Mouse (Mus musculus) heart, embryonic 14.5 days (tissue): ENCODE data around the gene Rasgrp2. TPM values are rescaled to one million over a fixed set of nuclear protein-coding genes. Genes with fewer than 3 reads are reported as not detected.

Source experiments
- ATAC-seq: fragments of 200-750 bp; cut with Nextera tagmentation; 2 replicates; pipeline ENCODE4 v1.8.0; 2017; ENCODE audit warnings: low read depth, moderate TSS enrichment; ENCODE audit not compliant: insufficient number of reproducible peaks, insufficient read depth, low FRiP score
- H3K27ac ChIP-seq, 2 experiments: fragments of 200-500 bp in 1 of 2; fragments of 300-500 bp in 1 of 2; sonication (generic) in 1 of 2; replicated peaks in 1 of 2; 2 replicates each; pipeline ENCODE4 v1.5.1; 2012 to 2014; ENCODE audit warnings: low read depth in 2 of 2, low read length in 2 of 2, control low read depth in 1 of 2, mild to moderate bottlenecking in 1 of 2, mixed read lengths in 1 of 2; ENCODE audit not compliant: control insufficient read depth in 1 of 2, insufficient read depth in 1 of 2
- H3K27me3 ChIP-seq: fragments of 300-500 bp; sonication (generic); 2 replicates; pipeline ENCODE4 v1.6.1; 2014; ENCODE audit warnings: mild to moderate bottlenecking, low read length, control low read depth; ENCODE audit not compliant: control insufficient read depth, insufficient read depth
- H3K36me3 ChIP-seq: fragments of 300-500 bp; sonication (generic); 2 replicates; pipeline ENCODE4 v1.6.1; 2014; ENCODE audit warnings: mild to moderate bottlenecking, control low read depth, low read length, mixed read lengths; ENCODE audit not compliant: control insufficient read depth, insufficient read depth
- H3K4me1 ChIP-seq, 2 experiments: fragments of 200-500 bp in 1 of 2; fragments of 300-500 bp in 1 of 2; sonication (generic) in 1 of 2; 2 replicates each; pipeline ENCODE4 v1.6.1; 2012 to 2014; ENCODE audit warnings: low read length in 2 of 2, control low read depth in 1 of 2, mixed read lengths in 1 of 2; ENCODE audit not compliant: control insufficient read depth in 2 of 2, insufficient read depth in 2 of 2
- H3K4me2 ChIP-seq: fragments of 300-500 bp; sonication (generic); 2 replicates; pipeline ENCODE4 v1.6.1; 2014; ENCODE audit warnings: mild to moderate bottlenecking, low read length
- H3K4me3 ChIP-seq, 2 experiments: fragments of 200-500 bp in 1 of 2; fragments of 300-500 bp in 1 of 2; sonication (generic) in 1 of 2; 2 replicates each; pipeline ENCODE4 v1.5.1; 2012 to 2014; ENCODE audit warnings: low read length in 2 of 2, mild to moderate bottlenecking in 2 of 2, control low read depth in 1 of 2, low read depth in 1 of 2, moderate library complexity in 1 of 2; ENCODE audit not compliant: control insufficient read depth in 1 of 2, insufficient read depth in 1 of 2
- H3K9ac ChIP-seq: fragments of 300-500 bp; sonication (generic); 2 replicates; pipeline ENCODE4 v1.6.1; 2014; ENCODE audit warnings: mild to moderate bottlenecking, low read length
- H3K9me3 ChIP-seq: fragments of 300-500 bp; sonication (generic); 2 replicates; pipeline ENCODE4 v1.6.1; 2016; ENCODE audit warnings: low read length, control low read depth; ENCODE audit not compliant: control insufficient read depth
- WGBS: fragments of 180-500 bp; shearing (Covaris S2); extraction: QIAGEN DNeasy Blood & Tissue Kit; methylation state at CpG from one replicate; pipeline ENCODE4 v1.1.7; 2014; 5-methylcytosine and 5-hydroxymethylcytosine counted together
- polyA plus RNA-seq: library from polyadenylated mRNA; unstranded; fragments of >200 nt; fragmentation: Nextera tagmentation; extraction: Ambion mirVana; gene quantifications from 2 replicates; pipeline ENCODE4 v1.2.1, GENCODE M21; 2014

Gene Rasgrp2
- polyA plus RNA-seq, 1 experiment from 2014 or later = 44.8 TPM

DNA sequence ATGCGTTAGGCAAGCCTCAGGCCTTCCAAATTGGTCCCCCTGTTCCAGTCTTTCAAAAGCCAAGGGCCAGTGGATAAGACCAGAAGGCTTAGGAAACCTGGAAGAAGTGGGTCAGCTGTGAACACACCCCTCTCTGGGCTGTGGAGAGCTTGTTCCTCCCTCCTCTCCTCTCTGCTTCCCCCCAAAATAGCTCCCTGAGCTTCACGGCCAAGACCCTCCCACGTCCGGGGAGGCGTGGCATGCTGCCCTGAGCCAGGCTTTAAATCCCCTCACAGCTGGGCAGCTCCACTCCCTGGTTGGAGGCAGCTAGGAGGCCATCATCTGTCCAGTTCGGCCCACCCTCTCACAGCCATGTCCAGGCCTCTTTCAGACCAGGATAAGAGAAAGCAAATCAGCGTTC, 15.0 kb upstream of the Rasgrp2 start, which contains the start of gene Pygm:
Gene Pygm, plus strand, starts transcription at position 272 of the 400 bp plus-strand sequence.
- Histone ChIP-seq H3K9ac (peak within 1 kb of the TSS; percentile 80), H3K36me3 (peaks cover 37% of the 10 kb centered on the region), H3K9me3 (no peaks in the 10 kb centered on the region), H3K27me3 (no peaks in the 10 kb centered on the region), H3K27ac (peak within 1 kb of the TSS; percentile 89 to 94), H3K4me1 (peaks cover 30 to 45% of the 10 kb centered on the region in 2 experiments), H3K4me2 (peak within 1 kb of the TSS; percentile 83), H3K4me3 (peak within 1 kb of the TSS; percentile 48 to 49)
- WGBS = 2% methylated on average over 7 of the region's 7 CpGs
- ATAC-seq = peak; percentile 70

DNA sequence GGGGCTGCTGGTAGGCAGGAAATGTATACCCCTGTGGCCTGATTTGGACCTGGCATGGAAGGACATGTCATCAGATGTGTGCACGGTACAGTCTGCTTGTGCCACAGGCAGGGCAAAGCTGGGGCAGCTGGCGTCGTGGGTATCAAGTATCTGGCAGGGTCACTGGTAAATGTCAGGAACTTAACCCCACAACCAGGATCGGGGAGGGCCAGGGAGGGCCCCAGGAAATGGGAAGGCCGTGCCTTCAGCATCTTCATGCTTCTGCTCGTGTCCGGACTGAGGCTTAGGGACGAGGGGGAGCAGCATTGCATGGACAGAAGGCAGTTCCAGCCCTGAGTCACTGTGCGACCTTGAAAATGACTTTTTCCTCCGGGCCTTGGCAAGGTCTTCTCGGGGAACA, 14.2 kb upstream of the Rasgrp2 start:
- Histone ChIP-seq H3K4me2 (peak overlapping the region; percentile 83), H3K27ac (peak overlapping the region; percentile 89 to 94), H3K36me3 (peaks cover 38% of the 10 kb centered on the region), H3K27me3 (no peaks in the 10 kb centered on the region), H3K4me3 (peak overlapping the region; percentile 48 to 49), H3K9me3 (no peaks in the 10 kb centered on the region), H3K4me1 (peaks cover 30 to 52% of the 10 kb centered on the region in 2 experiments), H3K9ac (peak overlapping the region; percentile 80)
- ATAC-seq = no peak
- WGBS = 25% methylated on average over 11 of the region's 11 CpGs

DNA sequence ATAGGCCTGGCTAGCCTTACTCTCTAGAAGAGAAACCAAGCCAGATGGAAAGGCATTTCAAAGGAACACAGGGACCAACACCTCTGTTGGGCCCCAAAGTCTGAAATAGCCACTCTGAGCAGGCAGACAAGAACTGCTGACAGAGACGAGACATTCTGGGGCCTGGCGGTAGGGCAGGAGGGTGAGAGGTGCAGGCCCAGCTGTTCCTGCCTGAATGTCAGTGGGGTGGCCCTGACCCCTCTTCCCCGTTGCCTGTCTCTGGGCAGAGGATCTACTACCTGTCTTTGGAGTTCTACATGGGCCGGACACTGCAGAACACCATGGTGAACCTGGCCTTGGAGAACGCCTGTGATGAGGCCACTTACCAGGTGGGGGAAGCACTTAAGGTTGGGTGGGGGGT, 13.7 kb upstream of the Rasgrp2 start:
- Histone ChIP-seq H3K4me2 (peak overlapping the region; percentile 83), H3K4me1 (peaks cover 30 to 52% of the 10 kb centered on the region in 2 experiments), H3K9ac (peak overlapping the region; percentile 80), H3K4me3 (peak overlapping the region; percentile 48 to 49), H3K27me3 (no peaks in the 10 kb centered on the region), H3K27ac (peak overlapping the region; percentile 89 to 94), H3K9me3 (no peaks in the 10 kb centered on the region), H3K36me3 (peaks cover 43% of the 10 kb centered on the region)
- WGBS = 35% methylated on average over 5 of the region's 5 CpGs
- no peak for ATAC-seq

DNA sequence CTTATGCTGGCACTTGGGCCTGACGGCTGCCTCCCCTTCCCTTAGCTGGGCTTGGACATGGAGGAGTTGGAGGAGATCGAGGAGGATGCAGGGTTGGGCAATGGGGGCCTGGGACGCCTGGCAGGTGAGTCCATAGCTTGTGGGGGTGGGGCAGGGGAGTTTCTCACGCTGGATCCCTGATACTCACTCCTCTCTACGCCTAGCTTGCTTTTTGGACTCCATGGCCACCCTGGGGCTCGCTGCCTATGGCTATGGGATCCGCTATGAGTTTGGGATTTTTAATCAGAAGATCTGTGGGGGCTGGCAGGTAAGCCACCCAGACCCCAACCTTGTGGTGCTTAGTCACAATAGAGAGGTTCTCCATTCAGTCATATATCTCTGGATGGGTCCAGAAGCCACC, 13.3 kb upstream of the Rasgrp2 start:
- WGBS = 66% methylated on average over 7 of the region's 7 CpGs

DNA sequence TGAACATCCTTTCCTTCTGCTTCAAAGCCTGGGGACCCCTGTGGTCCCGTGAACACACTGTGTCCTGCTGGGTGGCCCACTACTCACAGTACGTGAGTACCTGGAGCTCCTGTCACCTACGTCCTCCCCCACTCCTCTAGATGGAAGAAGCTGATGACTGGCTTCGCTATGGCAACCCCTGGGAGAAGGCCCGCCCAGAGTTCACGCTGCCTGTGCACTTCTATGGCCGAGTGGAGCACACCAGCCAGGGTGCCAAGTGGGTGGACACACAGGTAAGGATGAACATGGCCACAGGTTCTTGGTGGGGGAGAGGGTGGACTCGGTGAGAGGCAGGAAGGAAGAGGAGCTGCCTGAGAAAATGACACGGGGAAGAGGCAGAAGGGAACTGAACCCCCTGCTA, 12.9 kb upstream of the Rasgrp2 start:
- no peak for ATAC-seq
- H3K9ac ChIP-seq = peak overlapping the region; percentile 80
- H3K4me1 ChIP-seq = peaks cover 30 to 52% of the 10 kb centered on the region in 2 experiments
- H3K9me3 ChIP-seq = no peaks in the 10 kb centered on the region
- H3K4me3 ChIP-seq = peak overlapping the region; percentile 48 to 49; a peak in 2 of 4 replicates
- 62% methylated on average over 9 of the region's 9 CpGs for WGBS
- H3K27ac ChIP-seq = peak overlapping the region in 1 of 2 experiments; percentile 94; a peak in 1 of 4 replicates
- no peaks in the 10 kb centered on the region for H3K27me3 ChIP-seq
- peaks cover 51% of the 10 kb centered on the region for H3K36me3 ChIP-seq
- H3K4me2 ChIP-seq = peak overlapping the region; percentile 83

More for the DNA sequence above, 13.3 kb upstream of the Rasgrp2 start:
- H3K4me1 ChIP-seq = peaks cover 30 to 52% of the 10 kb centered on the region in 2 experiments
- H3K36me3 ChIP-seq = peaks cover 47% of the 10 kb centered on the region
- peak overlapping the region; percentile 89 to 94 for H3K27ac ChIP-seq
- H3K4me2 ChIP-seq = peak overlapping the region; percentile 83
- H3K9me3 ChIP-seq = no peaks in the 10 kb centered on the region
- no peaks in the 10 kb centered on the region for H3K27me3 ChIP-seq
- H3K4me3 ChIP-seq = peak overlapping the region; percentile 48 to 49
- ATAC-seq = no peak
- H3K9ac ChIP-seq = peak overlapping the region; percentile 80

DNA sequence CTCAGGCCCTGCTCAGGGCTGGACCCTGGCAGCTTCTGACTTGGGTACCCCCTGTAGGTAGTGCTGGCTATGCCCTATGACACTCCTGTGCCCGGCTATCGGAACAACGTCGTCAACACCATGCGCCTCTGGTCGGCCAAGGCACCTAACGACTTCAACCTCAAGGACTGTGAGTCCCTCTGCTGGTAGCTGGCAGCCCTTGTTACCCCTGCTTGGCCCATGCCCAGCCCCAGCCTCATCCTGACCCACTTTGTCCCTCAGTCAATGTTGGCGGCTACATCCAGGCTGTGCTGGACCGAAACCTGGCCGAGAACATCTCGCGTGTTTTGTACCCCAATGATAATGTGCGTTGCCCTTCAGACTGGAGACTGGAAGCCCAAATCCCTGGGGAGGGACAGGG, 11.1 kb upstream of the Rasgrp2 start:
- Histone ChIP-seq H3K36me3 (peaks cover 68% of the 10 kb centered on the region), H3K9ac (no peak overlapping the region), H3K4me3 (no peak overlapping the region), H3K4me1 (peaks cover 26 to 44% of the 10 kb centered on the region in 2 experiments), H3K27me3 (no peaks in the 10 kb centered on the region), H3K9me3 (no peaks in the 10 kb centered on the region), H3K4me2 (no peak overlapping the region), H3K27ac (no peak overlapping the region)
- 72% methylated on average over 13 of the region's 13 CpGs for WGBS
- ATAC-seq = no peak

DNA sequence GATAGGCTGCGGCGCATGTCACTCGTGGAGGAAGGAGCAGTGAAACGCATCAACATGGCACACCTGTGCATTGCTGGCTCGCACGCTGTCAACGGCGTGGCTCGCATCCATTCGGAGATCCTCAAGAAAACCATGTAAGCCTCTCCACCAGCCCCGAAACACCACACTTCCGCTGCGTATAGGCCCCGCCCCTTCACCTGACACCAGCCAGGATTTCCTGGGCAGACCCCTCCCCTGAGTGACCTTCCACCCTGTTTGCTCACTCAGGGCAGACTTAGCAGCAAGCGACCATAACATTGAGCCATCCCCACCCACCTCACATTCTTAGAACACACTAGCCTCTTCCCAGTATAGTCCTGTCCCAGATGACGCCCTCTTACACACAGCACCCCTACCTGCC, 9.3 kb upstream of the Rasgrp2 start:
- no peak overlapping the region for H3K27ac ChIP-seq
- WGBS = 35% methylated on average over 16 of the region's 16 CpGs
- ATAC-seq = no peak
- peaks cover 85% of the 10 kb centered on the region for H3K36me3 ChIP-seq
- H3K27me3 ChIP-seq = no peaks in the 10 kb centered on the region
- H3K4me3 ChIP-seq = no peak overlapping the region
- peak overlapping the region; percentile 38 for H3K4me2 ChIP-seq
- H3K9ac ChIP-seq = no peak overlapping the region; the same call in 1 of the 2 replicates
- peaks cover 11 to 27% of the 10 kb centered on the region in 2 experiments; a peak in 3 of 4 replicates for H3K4me1 ChIP-seq
- no peaks in the 10 kb centered on the region for H3K9me3 ChIP-seq

DNA sequence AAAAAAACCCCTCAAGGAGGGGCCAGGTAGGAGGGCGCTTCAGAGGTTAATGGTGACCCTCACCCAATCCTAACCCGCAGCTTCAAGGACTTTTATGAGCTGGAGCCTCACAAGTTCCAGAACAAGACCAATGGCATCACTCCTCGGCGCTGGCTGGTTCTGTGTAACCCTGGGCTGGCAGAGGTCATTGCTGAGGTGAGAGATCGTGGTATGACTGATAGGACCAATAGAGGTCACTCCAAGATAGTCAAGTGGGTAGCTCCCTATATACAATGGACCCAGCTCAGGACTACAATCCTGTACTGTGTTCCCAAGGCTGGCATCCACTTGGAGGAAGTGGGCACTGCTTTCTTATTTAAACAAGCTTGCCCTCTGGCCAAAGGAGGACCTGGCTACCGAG, 8.9 kb upstream of the Rasgrp2 start:
- Histone ChIP-seq H3K4me1 (peaks cover 11 to 23% of the 10 kb centered on the region in 2 experiments; a peak in 3 of 4 replicates), H3K4me3 (no peak overlapping the region), H3K36me3 (peaks cover 85% of the 10 kb centered on the region), H3K9ac (no peak overlapping the region), H3K9me3 (no peaks in the 10 kb centered on the region), H3K27me3 (no peaks in the 10 kb centered on the region), H3K4me2 (no peak overlapping the region), H3K27ac (no peak overlapping the region)
- 65% methylated on average over 6 of the region's 6 CpGs for WGBS
- ATAC-seq = no peak
